Mouse (Mus musculus): ENCODE data around the gene Grk5.

- TF ChIP-seq CTCF (IDR thresholded peaks at IDR 0.05; ENCODE audit: extremely low read depth, insufficient read depth, low read length): no peak
- no peak for TF ChIP-seq POLR2A (IDR thresholded peaks at IDR 0.05; ENCODE audit: extremely low read depth, insufficient read depth, low read length)
These were observed 45.5 kb downstream of the Grk5 start for GRCm38 (mm10) chr19:60935001-60935400.

All from cortical plate, adult 2 months (tissue).